Mouse (Mus musculus) liver, adult (tissue): Measurements from ENCODE around the gene Camkk1.

Source experiments
- GATA4 ChIP-seq: IDR thresholded peaks from 2 replicates; pipeline ENCODE4 v1.6.1; 2014; ENCODE audit warnings: mild to moderate bottlenecking, low read length; ENCODE audit not compliant: insufficient replicate concordance

Gene Camkk1

GRCm38 (mm10) chr11:73030821-73031498 is 12.2 kb downstream of the Camkk1 start:
- no peak for TF ChIP-seq GATA4

- TF ChIP-seq GATA4 = no peak
Observed at GRCm38 (mm10) chr11:73031536-73031935, 12.7 kb downstream of the Camkk1 start.

DNA sequence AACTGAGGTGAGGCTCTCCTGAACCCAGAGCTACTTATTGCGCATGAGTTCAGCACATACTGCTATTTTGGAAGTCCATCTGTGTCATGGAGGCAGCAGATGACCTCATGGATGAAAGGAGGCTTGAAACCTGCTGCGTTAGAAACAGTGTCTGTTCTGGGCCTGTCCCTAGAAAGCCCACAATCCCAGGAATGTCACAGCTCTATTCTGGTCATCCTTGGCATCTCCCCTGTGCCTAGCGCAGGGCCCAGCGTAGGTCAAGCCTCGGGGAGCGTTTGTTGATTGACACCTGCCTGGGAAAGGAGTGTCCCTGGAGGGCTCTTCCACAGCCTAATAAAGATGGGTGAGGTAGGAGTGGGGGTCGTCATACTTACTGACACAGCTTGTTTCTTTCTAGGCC is 17.3 kb downstream of the Camkk1 start:
- TF ChIP-seq GATA4 = no peak

- TF ChIP-seq GATA4 = no peak
Observed at GRCm38 (mm10) chr11:73036889-73037288, 18.1 kb downstream of the Camkk1 start.

GRCm38 (mm10) chr11:73037691-73038090 is 18.9 kb downstream of the Camkk1 start:
- TF ChIP-seq GATA4 = no peak

DNA sequence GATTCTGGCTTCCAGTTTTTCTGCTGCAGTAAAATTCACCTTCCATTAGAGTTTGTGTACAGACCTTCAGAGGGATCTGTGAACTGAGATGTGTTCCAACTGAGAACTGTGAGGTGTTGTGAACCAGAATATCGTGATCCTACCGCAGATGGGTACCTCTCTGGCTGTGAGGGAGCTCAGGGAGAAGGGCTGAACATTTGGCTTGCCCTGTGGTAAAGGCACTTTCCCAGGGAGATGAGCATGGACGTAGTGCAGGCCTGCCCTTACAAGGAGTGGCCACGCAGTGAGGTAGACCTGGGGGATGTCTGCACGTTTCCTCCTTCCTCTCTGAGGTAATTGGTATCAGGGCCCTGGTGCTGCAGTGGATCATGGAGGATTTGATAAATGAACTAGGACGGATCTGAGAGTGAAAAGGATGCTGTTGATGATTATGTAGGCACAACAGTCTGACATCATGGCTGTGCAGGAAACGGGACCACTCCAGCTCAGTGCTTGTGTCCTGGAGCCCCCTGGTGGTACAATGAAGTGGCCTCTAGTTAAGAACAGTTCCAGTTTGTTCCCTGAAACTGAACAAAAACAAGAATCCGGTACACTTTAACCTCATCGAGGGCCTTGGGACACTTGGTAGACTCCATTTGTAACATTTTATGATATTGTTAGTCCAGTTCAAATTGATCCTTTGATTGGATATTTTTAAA is 20.4 kb downstream of the Camkk1 start:
- TF ChIP-seq GATA4 = no peak

DNA sequence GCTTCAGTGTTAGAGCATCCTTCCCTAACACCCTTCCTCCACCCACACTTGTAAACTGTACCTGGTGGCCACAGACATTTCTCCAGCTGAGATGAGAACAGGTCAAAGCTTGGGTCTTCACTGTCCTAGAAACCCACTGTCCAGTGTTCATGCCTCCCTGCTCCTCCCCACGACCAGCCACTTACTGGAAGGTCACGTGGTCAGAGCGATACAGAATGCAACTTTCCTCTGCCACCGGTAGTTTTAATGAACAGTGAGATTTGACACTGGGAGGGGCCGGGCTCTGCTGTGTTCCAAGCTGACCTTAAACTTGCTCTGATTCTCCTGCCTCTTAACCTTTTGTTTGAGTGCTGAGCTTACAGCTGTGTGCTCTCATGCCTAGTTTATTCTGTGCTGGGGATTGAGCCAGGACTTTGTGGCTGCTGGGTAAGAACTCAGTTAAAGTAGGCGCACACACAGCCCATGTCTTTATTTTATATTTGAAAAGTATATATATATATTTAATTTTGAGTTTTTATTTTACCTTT is 25.5 kb downstream of the Camkk1 start:
- TF ChIP-seq GATA4 = no peak

DNA sequence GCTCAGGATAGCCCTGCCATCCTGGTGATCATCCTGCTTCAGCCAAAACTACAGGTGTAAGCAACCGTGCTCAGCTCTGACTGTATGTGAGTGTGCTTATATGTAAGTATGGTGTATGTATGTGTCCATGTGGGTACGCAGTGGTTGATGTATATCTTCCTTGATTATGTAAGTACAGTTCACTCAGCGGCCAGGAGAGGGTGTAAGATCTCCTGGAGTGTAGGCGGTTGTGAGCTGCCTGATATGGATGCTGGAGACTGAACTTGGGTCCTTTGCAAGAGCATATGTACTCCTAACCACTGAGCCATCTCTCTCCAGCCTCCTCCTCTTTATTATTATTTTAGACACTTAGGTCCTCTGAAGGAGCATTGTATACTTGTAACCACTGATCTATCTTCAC is 26.0 kb downstream of the Camkk1 start:
- no peak for TF ChIP-seq GATA4

- TF ChIP-seq GATA4 = peak; percentile 96; the same call in 1 of the 2 replicates
Observed at GRCm38 (mm10) chr11:73047542-73047996, 28.8 kb downstream of the Camkk1 start, which contains the start of gene Ncbp3. Gene Ncbp3, plus strand, starts transcription at chr11:73047783.

- no peak for TF ChIP-seq GATA4
Observed at GRCm38 (mm10) chr11:73048030-73048876, 29.4 kb downstream of the Camkk1 start.

DNA sequence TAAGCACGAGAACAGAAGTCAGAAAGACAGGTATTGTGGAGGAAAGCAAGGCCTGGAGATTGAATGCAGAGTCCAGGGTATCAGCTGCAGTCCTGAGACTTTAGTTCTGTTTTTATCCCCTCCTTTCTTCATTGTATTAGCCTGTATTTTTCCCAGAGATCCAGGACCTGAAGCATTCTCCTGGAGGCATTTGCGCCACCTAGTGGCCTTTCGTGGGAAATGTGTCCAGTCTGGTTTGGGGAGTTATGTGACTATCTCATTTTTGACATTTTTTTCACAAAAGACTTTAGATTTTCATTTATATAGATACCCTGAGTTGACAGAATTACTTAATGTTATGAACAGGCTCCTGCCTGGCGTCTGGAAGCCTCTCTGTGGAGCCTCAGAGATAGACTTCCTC is 30.5 kb downstream of the Camkk1 start:
- TF ChIP-seq GATA4 = no peak

GRCm38 (mm10) chr11:73052795-73053194 is 34.0 kb downstream of the Camkk1 start:
- TF ChIP-seq GATA4 = no peak

DNA sequence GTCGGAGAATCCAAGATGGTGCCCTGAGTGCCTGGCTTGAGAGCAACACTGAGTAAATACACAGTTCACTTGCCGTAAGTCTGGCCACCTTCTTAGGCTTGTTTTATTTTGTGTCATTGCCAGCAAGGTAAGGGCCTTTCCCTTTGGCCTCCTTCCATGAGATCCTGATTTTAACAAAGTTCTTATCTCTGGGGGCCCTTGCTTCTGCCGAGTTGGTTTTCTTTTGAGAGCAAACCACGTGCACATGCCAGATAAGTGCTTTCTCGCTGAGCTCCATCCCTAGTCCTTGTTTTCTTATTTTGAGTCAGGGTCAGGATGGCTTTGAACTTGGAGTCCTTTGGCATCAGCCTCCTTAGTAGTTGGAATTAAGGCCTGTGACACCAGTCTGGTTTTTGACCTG is 38.9 kb downstream of the Camkk1 start:
- TF ChIP-seq GATA4 = no peak

GRCm38 (mm10) chr11:73059630-73060029 is 40.8 kb downstream of the Camkk1 start:
- TF ChIP-seq GATA4 = no peak

DNA sequence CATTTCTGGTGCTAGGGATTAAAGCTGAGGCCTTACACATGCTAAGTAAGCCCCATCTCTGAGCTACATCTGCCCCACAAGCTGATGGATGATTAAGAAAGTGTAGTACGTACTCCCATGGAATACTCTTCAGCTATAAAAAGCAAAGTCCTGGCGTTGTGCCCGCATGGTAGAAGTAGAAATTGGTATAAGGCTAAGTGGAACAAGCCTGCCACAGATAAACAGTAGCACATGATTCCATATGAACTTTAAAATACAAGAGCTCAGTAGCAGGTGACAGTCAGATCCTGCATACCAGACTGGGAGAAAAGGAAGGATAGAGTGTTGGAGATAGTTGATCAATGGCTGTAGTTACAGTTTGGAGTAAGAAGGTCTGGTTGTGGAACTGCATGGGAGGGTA is 42.6 kb downstream of the Camkk1 start:
- no peak for TF ChIP-seq GATA4

GRCm38 (mm10) chr11:73071839-73072238 is 53.0 kb downstream of the Camkk1 start:
- no peak for TF ChIP-seq GATA4

DNA sequence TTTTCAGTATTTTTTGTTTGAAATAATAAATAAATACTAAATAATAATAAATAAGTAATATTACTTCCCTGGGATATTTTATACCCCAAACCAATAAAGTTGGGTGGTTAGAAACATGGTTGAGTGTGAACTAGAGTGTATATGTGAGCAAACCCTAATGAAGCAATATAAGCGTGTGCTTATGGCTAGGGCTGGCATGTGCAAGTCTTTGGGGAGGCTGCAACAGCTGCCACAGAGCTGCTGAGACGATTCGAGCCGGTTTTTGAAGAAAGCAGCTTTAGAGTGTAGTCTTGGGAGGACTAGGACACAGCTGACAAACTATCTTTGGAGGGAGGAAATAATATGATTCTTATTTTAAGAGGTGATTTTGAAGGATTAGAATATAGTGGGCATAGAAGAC is 57.5 kb downstream of the Camkk1 start:
- TF ChIP-seq GATA4 = no peak
